Mouse (Mus musculus): ENCODE results near the gene St6galnac1.

DNA sequence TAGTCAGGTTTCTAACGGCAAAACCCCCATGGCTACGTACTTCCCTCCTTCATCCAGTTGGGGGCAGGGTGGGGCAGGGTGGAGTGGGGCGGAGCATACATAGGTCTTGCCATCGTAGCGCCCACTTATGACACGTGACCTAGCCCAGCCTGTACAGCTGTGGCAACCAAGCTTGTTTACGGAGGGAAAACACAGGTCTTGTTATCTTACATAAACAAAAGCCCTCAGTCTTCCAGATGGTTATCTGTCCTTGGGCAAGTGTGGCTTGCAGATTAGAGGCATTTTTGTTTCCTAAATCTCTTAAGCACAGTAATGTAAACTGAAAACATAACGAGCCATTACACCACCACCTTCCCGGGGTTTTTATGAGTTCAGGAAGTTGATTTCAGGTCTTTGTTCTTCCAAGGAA lies 7.4 kb upstream of the St6galnac1 start:
- TF ChIP-seq CTCF (IDR thresholded peaks at IDR 0.05; ENCODE audit: low read depth): peak; percentile 65
- TF ChIP-seq EP300 (IDR thresholded peaks at IDR 0.05; ENCODE audit: low read depth): peak; percentile 85

Measured in liver, embryonic 14.5 days (tissue).